Mouse (Mus musculus): ENCODE data around the gene Epb41.

Gene Epb41

DNA sequence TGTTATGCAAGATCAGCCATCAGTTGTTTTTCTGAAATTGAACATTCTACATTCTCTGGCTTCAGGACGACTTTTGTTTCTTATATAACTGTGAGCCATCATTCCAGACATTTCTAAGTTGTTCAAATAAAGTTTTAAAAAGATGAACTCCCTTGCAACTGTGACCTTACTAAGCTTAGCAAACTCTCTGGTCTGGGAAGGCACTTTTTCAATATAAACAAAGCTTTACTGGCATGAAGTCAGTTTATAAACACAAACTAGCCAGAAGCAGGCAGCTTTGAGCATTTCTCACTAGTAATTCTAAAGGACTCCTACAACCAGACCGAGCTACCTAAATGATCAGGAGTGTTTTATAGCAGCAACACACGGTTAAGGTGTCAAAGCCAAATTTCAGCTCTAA is 118.0 kb downstream of the Epb41 start:
- in situ Hi-C loops (cut with MboI; ENCODE audit: low pct_unique_long_range_greater_than_20kb in 1 of 2, low sequenced_read_pairs in 2 of 2, unreplicated experiment in 1 of 2): no loop called here

DNA sequence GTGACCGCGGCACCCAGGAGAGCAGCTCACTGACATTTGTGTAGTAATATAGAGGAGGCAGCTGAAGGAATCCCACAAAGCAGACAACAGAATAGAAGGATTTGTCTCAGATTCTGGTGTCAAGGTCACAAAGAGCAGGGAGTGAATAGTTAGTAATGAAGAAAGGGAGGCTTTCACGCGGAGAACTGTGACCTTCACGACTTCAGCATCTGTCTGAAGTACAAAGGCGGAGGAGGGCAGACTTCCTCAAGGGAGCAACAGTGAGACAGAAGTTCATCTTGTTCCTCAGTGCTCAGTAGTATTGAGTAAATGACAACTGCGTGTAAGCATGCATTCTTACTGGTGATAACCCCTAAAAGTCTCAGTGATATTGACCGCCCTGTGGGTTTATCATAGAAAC is 124.5 kb downstream of the Epb41 start:
- in situ Hi-C loops (cut with MboI; ENCODE audit: low pct_unique_long_range_greater_than_20kb in 1 of 2, low sequenced_read_pairs in 2 of 2, unreplicated experiment in 1 of 2): no loop called here

DNA sequence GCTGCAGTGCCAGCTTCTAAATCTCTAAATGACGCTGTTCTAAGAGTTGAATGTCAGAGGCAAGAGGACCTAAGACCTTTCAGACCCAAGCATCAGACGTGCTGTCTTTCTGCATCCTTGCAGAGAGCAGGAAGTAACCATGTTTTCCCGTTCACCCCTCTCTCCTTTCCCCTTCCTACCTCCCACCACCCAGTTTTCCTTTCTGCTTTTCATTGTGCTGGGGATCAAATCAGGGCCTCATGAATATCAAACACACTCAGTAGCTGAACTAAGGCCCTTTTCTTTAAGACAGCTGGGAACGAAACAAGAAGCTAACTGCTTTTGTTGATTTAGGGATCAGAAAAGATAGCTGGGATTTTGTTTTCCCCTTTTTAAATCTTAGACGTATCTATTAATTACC is 125.2 kb downstream of the Epb41 start:
- in situ Hi-C loops (cut with MboI; ENCODE audit: low pct_unique_long_range_greater_than_20kb in 1 of 2, low sequenced_read_pairs in 2 of 2, unreplicated experiment in 1 of 2): no loop called here

DNA sequence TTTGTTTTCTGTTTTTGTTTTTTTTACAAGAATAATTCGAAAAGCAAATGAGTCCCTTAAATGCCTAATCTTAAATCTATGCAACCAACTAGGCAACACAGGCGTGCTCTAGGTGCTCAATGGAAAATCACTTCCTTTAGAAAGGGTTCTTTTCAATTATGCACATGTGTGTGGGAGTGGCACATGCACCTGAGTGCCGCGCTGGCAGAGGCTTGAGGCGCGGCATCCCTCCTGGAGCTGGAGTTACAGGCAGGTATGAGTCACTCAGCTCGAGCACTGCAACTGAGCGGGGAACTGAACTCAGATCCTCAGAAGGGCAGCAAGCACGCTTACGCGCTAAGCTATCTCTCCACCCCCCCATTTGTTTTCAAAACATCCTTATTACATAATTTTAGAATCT is 127.3 kb downstream of the Epb41 start:
- in situ Hi-C loops (cut with MboI; ENCODE audit: low pct_unique_long_range_greater_than_20kb in 1 of 2, low sequenced_read_pairs in 2 of 2, unreplicated experiment in 1 of 2): no loop called here

DNA sequence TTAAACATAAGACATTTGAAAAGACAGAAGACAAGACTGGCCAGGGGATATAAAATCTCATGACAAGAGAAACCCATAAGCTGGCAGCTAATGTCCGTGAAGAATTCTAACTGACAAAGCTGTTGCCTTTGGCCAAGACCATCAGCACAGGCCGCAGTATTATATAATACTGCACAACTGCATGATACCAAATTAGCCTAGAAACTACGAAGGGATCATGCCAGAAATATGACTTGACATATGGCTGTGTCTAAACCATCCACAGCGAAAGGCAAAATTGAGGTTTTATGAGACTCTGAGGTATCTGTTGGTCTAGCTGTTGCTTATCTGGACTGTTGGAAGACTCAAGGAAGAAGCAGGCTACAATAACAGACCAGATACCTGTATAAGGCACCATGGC is 134.3 kb downstream of the Epb41 start:
- in situ Hi-C loops (cut with MboI; ENCODE audit: low pct_unique_long_range_greater_than_20kb in 1 of 2, low sequenced_read_pairs in 2 of 2, unreplicated experiment in 1 of 2): no loop called here

DNA sequence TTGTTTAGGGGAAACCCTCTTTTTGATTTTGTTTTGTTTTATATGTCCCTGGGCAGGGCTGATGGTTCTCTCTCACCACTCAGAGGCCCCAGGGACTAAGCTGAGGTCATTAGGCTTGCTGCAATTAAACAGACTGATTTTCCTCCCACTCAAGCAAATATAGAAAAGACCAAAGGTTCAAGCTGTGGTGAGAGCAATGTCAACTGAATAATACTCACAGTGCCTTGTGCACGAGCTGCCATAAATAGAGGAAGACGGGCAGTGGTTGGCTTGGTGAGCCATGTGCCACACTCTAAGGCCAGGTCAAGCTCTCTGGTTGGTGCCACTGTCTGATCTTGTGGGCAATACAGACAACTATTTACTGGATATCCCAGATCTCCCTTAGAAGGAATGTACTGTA is 135.7 kb downstream of the Epb41 start:
- in situ Hi-C loops (cut with MboI; ENCODE audit: low pct_unique_long_range_greater_than_20kb in 1 of 2, low sequenced_read_pairs in 2 of 2, unreplicated experiment in 1 of 2): no loop called here

DNA sequence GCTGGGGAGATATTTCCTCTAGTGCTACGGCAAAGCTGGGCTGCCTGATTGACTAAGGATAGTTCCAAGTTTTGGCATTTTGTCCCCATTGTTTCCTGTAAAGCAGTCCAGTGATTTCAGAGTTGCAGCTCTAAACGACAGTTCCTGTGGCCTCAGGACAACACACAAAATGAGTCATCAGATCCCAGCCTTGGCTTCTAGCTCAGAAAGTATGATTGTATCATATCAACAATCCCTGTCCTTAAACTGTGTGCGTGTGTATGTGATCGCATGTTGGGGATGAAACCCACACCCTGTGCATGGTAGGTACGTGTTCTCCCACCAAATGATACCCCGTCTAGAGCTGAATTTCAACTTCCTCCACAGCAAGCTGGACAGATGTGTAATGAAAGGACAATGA is 146.0 kb downstream of the Epb41 start:
- in situ Hi-C loops (cut with MboI; ENCODE audit: low pct_unique_long_range_greater_than_20kb in 1 of 2, low sequenced_read_pairs in 2 of 2, unreplicated experiment in 1 of 2): no loop called here

DNA sequence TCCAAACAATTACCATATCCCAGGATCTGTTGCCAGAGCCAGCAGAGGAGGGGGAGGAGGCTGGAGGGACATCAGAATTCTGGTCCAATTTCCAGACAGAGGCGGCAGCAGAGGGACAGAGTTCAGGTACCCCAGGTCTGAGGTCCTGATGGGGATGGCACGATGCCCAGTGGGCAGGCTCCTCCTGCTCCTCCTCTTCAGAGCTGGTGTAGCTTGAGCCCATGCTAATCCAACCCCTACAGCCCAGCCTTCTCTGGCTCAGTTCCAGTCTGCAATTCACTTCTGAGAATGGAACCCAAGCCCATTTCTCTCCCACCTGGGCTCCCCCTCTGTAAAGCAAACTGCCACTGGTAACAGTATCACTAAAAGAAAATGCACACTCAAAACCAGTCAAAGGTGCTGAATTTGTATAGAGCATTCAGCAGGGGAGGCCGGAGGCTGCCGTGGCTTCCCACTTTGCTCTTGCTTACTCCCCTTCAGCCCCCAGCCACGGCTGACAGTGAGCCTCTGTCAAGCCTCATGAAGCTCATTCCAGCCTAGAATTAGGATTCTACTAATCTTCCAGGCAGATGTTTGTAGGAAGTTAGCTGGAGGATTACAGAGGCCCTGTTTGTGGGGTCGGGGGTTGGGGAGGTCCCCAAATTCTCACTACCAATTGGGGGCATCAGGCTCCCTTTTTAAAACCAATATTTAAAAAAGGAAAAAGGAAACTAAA is 150.9 kb downstream of the Epb41 start:
- in situ Hi-C loops (cut with MboI; ENCODE audit: low pct_unique_long_range_greater_than_20kb in 1 of 2, low sequenced_read_pairs in 2 of 2, unreplicated experiment in 1 of 2): no loop called here

DNA sequence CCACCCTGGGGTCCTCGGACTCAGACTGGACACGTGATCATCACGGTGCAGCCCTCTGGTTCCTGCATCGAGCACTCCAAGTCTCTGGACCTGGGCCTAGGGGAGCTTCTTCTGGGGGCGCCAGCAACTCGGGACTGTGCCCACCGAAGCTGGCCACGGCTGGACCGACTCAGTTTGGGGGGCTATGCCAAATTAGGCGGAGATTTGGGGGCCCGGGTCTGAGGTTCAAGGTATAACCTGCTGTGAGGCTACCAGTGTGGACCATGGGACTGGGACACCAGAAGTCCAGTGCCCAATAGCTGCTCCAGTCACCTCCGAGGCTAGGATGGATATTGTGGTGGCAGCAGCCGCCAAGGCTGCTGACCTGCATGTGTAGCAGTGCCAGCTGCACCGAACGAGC is 152.7 kb downstream of the Epb41 start:
- in situ Hi-C loops (cut with MboI; ENCODE audit: low pct_unique_long_range_greater_than_20kb in 1 of 2, low sequenced_read_pairs in 2 of 2, unreplicated experiment in 1 of 2): no loop called here

DNA sequence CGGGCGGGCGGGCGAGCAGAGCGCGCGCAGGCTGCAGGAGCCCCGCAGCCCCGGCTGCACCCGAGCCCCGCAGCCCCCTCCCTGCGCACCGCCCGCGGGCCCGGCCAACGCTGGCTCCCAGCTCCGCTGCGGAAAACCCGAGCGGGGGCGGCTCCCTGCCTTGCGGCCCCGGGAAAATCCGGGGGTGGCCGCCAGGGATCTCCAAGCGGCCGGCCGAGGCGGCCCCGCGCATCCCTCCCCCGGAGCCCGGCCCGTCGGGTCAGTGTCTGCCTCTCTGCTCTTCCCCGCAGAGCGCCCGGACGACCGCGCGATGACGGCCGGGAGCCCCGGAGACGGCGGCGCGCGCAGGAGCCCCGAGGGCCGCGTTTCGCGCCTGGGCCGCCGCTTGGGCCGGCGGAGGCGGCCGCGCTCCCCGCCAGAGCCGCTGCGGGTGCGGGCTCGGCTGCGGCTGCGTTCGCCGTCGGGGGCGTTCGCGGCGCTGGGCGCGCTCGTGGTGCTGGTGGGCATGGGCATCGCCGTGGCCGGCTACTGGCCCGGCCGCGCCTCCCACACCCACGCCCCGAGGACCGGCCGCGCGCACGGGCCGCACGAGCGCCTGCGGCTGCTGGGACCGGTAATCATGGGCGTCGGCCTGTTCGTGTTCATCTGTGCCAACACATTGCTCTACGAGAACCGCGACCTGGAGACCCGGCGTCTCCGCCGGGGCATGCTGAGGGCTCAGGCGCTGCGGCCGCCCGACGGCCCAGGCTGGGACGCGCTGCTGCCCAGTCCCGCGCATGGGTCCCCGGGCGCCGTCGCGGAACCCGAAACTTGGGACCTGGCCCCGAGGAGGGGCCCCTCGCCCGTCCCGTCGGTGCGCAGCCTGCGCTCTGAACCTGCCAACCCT is 153.4 kb downstream of the Epb41 start, which contains the start of gene Tmem200b:
Gene Tmem200b, plus strand, starts transcription at position 311 of the 886 bp plus-strand sequence.
- in situ Hi-C loops (cut with MboI; ENCODE audit: low pct_unique_long_range_greater_than_20kb in 1 of 2, low sequenced_read_pairs in 2 of 2, unreplicated experiment in 1 of 2): no loop called here

DNA sequence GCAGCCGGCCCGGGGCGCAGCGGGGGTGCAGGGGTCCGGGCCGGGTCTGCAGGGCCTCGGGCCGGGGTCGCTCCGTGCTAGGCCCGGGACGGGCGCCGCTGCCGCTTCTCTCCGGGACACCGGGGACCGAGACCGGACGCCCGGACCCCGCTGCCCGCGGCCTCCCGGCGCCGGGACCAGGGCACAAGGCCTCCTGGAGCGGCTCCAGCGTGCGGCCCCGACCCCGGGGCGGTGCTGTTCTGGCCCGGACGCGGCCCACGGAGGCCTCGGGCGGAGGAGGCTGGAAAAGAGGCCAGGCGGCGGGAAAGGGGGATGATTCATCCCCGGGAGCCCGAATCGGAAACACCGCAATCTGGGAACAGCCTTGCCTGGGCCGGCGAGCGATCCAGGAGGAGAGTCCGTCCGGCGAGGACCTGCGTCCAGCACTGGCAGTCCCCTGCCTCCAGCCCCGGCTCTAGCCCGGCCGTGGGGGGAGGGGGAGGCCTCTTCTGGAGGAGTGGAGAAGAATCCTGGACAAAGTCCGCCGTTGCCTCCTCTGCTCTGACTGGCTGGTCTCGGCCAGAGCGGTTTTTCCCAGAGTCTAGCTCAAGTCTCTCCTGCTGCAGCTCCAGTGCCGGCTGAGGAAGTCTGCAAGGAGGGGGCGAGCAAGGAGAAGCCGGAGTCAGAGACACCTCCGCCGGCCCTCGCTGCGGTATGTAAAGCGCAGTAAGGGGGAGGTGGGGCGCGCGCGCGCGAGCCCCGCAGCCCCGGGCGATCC is 154.3 kb downstream of the Epb41 start:
- in situ Hi-C loops (cut with MboI; ENCODE audit: low pct_unique_long_range_greater_than_20kb in 1 of 2, low sequenced_read_pairs in 2 of 2, unreplicated experiment in 1 of 2): no loop called here

DNA sequence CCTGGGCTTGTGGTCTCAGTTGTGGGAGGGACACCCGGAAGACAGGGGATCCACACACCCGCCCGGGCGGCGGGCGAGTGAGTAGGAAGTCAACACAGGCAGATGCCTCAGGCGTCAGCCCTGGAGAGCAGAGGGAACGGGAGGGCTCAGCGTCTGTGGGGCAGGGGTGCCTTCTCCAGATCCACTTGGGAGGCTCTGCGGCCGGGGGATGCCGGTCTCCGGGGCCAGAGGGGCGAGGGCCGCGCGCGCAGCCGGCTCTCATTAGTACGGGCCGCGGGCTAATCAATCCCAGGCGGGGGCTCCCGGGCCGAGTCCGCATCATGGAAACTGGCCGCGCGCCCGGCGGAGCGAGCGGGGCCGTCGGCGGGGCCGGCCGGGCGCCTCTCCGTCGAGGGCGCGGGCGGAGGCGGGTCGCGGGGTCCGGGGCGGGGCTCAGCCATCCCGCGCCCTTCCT is 155.0 kb downstream of the Epb41 start:
- in situ Hi-C loops (cut with MboI; ENCODE audit: low pct_unique_long_range_greater_than_20kb in 1 of 2, low sequenced_read_pairs in 2 of 2, unreplicated experiment in 1 of 2): no loop called here

DNA sequence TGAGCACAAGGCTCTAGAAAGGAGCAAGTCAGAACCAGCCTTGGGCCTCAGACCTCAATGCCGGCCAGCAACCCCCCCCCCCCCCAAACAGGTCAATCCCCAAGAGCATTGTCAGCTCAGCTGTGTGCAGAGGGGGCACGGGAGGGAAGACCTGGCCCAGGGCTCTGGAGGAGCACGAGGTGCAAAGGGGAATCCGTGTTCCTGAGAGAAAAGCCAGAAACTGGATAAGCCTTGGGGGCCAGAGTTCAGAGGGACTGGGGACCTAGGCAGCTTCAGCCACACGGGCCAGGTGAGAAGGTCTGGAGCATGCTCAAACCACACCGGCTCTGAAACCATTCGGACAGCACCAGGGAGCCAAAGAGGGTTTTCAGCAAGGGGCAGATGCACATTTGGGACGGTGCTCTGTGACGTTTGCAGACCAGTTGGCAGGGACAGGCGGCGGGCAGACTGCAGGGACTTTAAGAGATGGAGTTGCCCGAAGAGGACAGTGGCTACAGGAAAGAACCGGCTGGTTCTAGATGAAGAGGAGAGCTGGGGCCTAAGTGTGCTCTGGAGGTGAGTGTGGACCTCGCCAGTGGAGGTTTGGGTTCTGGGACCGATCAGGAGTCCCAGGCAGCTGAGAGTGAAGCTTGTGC is 155.5 kb downstream of the Epb41 start:
- in situ Hi-C loops (cut with MboI; ENCODE audit: low pct_unique_long_range_greater_than_20kb in 1 of 2, low sequenced_read_pairs in 2 of 2, unreplicated experiment in 1 of 2): no loop called here

DNA sequence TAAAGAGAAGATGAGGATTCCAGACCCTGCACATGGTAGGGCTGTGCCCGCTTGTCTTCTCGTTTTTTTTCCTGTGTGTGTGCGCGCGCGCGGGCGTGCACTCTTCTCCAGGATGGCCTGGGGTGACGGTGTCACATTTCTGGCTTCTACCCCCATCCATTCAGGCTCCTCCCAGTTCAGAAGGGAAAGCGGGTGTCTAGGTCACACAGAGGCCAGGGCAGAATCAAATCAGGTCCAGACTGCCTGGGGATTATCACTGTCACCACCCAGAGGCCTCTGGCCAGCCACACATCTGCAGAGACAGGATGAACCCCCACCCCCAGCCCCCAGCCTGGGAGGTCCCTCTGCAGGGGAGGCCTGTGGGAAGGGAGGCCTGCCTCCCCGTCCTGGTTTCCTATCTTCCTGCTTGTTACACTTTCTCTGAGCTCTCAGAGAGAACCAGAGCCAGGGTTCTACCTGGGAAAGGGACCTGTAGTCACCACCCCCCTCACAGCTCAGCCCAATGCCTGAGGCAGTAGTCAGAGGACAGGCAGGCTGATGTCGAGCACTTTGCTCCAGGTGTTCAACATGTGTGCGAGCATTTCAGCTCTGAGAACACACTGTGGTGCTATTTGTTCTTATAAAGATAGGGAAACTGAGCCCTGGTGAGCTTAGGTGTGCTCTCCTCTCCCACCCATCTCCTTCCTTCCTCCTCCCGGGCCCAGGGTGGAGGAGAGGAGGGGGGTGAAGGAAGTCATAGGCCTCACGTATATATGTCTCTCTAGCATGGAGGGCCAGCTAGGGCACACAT is 156.2 kb downstream of the Epb41 start:
- in situ Hi-C loops (cut with MboI; ENCODE audit: low pct_unique_long_range_greater_than_20kb in 1 of 2, low sequenced_read_pairs in 2 of 2, unreplicated experiment in 1 of 2): no loop called here

DNA sequence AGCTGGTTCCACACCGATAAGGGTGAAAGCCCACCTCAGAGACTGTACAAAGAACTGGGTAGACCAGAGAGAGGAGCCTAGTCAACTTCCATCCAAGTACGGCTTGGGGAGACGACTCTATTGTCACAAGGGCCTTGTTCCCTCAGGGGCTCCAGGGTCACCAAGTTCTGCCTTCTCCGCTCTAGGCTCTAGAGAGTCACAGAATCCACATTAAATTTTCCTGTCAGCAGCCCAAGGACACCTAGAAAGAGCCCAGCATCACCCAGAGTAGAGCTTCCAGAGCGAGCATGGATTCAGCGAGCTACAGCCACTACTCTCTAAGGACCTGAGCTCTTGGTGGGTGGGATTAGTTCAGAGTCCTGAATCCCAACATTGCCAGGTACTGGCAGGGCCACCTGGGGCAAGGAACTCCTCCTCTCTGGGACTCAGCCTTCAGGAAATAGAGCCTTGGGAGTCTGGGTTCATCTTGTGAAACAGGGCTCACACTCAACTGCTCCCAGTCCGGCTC is 157.0 kb downstream of the Epb41 start:
- in situ Hi-C loops (cut with MboI; ENCODE audit: low pct_unique_long_range_greater_than_20kb in 1 of 2, low sequenced_read_pairs in 2 of 2, unreplicated experiment in 1 of 2): no loop called here

DNA sequence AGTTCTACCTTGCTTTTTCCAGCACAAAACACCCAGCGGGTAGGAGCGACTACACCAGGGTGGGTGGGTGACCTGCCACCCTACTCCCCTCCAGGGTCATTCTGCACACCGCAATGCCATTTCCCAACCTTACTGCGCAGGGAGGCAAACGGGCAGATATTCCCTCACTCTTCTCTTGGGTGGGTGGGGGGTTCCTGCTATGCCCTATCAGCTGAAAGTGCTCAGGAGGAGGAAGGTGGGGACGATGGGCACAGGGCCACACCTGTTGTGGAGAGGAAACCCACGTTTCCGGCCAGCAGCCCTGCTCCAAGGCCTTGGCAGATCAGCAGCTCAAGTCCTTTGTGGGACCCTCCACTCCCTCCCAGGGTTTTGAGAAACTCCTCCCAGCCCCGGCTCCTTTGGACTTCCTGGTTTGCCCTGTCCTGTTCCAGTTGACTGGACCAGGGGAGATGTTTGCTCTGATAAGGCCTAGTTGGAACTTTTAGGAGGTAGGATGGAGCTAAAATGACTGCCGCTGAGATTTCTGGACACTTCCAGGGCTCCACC is 158.0 kb downstream of the Epb41 start:
- in situ Hi-C loops (cut with MboI; ENCODE audit: low pct_unique_long_range_greater_than_20kb in 1 of 2, low sequenced_read_pairs in 2 of 2, unreplicated experiment in 1 of 2): no loop called here

DNA sequence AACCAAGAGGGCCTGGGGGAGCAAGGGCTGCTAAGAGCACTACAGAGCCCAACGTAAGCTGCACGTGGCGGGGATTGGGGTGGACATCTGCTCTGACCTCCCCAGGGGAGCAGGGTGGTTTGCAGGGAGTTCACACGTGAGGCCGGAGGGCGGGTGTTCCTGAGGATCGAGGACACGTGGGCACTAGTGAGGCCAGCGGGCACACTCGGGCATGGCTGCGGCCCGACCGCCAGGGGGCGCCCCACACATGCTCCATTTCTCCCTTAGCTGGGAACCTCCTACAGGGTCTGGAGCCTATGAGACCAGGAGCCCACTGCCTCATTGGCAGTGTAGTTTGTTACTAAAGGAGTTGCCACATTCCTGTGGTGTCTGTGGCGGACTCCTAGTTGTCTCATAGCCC is 158.7 kb downstream of the Epb41 start:
- in situ Hi-C loops (cut with MboI; ENCODE audit: low pct_unique_long_range_greater_than_20kb in 1 of 2, low sequenced_read_pairs in 2 of 2, unreplicated experiment in 1 of 2): no loop called here

Measured in mouse embryonic stem cell (cell line).